Mouse (Mus musculus): Measurements from ENCODE around the gene Faim2. TPM values are rescaled to one million over a fixed set of nuclear protein-coding genes. Genes with fewer than 3 reads are reported as not detected.

Faim2 gene
- polyA plus RNA-seq, 1 experiment from 2014 or later, result 0.36 TPM

DNA sequence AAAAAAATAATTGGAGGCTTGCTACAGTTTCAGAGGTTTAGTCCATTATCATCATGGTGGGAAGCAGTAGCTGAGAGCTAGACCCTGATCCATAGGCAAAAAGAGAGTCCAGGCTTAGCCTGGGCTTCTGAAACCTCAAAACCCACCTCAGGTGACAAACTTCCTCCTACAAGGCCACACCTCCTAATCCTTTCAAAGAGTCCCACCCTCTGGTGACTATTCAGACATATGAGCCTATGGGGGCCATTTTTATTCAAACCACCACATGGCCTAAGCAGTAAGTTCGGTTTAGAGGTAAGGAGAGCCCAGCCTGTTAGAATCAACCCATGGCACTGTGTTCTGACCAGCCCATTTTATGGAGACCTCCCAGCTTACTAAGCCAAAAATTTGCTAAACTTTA, 52.2 kb downstream of the Faim2 start:
- no peak overlapping the region for H3K4me2 ChIP-seq (replicated peaks)
- H3K4me3 ChIP-seq, result no peak overlapping the region
- H3K9me3 ChIP-seq, result no peaks in the 10 kb centered on the region
- peaks cover 13% of the 10 kb centered on the region; the same call in 1 of the 2 replicates for H3K4me1 ChIP-seq
- H3K36me3 ChIP-seq, result 0 out of 2 replicates have a peak, but pooled peaks cover 1% of the 10 kb centered on the region
- H3K27me3 ChIP-seq, result no peaks in the 10 kb centered on the region
- 88% methylated on average over 1 of the region's 1 CpGs for WGBS
- no peak overlapping the region for H3K9ac ChIP-seq
- ATAC-seq (ENCODE audit: insufficient number of reproducible peaks, insufficient read depth, low FRiP score, low TSS enrichment), result no peak
- H3K27ac ChIP-seq, result no peak overlapping the region

DNA sequence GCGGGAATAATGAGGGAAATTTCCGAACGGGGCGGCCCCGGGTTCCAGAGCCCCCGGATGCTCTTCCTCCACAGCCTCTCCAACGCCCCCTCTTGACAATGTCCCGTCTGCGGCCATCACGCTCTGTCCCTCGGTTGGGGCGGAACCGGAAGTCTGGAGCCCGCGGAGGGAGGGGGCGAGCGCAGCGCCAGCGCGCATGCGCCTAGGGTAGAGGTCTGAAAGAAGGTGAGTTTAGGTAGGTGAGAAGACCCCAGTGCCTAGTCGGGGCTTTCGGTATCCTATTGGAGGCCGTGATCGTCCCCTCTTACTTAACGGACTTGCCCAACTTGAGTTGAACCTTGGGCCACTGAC, 53.4 kb downstream of the Faim2 start, which contains the start of gene Bcdin3d:
TSS of gene Bcdin3d (minus strand) at position 155 of the 351 bp plus-strand sequence.
- H3K36me3 ChIP-seq, result peaks cover 13% of the 10 kb centered on the region
- 2% methylated on average over 26 of the region's 26 CpGs for WGBS
- peak within 1 kb of the TSS; percentile 60 for H3K4me2 ChIP-seq (replicated peaks)
- ATAC-seq (ENCODE audit: insufficient number of reproducible peaks, insufficient read depth, low FRiP score, low TSS enrichment), result peak; percentile 78
- H3K4me3 ChIP-seq, result peak within 1 kb of the TSS; percentile 63
- H3K27ac ChIP-seq, result peak within 1 kb of the TSS; percentile 93
- peaks cover 14% of the 10 kb centered on the region; the same call in 1 of the 2 replicates for H3K4me1 ChIP-seq
- no peaks in the 10 kb centered on the region for H3K9me3 ChIP-seq
- no peaks in the 10 kb centered on the region for H3K27me3 ChIP-seq
- peak within 1 kb of the TSS; percentile 72 for H3K9ac ChIP-seq

DNA sequence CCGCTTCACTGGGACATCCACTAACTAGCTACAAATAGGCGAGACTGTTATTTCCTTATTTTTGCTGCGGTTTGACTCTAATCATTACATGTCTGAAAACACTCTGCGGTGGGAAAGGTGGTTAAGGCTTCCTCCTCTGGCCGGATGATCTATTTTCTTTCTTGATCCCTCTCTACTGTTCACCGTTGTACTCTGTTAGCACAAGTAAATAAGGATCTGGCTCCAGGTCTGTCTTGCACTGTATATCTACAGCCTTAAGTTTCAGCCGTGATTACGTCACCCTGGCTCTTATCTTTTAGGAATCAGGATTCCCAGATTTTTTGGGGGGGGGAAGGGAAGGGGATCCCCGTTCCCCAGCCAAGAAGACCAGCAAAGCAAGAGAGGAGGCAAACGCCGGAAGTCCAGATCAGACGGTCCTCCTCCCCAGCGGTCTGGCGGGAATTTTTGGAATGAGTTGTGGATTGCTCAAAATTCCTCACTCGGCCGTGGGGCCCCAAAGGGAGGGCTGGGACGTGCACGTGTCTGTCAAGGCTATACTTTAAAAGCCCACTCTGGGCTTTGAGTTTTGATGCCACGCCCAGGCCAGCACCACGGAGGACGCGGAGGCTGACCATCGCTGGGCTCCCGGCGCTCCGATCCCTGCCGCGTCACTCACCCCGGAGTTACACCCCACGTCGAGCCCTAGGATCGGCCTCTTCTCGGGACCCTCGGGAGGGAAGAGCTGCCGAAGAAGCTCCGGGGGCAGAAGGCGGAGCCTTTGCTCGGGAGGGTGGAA, 54.0 kb downstream of the Faim2 start:
- H3K4me3 ChIP-seq, result peak overlapping the region; percentile 63
- H3K27ac ChIP-seq, result peak overlapping the region; percentile 93
- H3K36me3 ChIP-seq, result peaks cover 17% of the 10 kb centered on the region
- H3K9ac ChIP-seq, result peak overlapping the region; percentile 72
- peaks cover 14% of the 10 kb centered on the region; the same call in 1 of the 2 replicates for H3K4me1 ChIP-seq
- peak; percentile 57 for ATAC-seq (ENCODE audit: insufficient number of reproducible peaks, insufficient read depth, low FRiP score, low TSS enrichment)
- peak overlapping the region; percentile 60 for H3K4me2 ChIP-seq (replicated peaks)
- no peaks in the 10 kb centered on the region for H3K27me3 ChIP-seq
- no peaks in the 10 kb centered on the region for H3K9me3 ChIP-seq
- 6% methylated on average over 38 of the region's 38 CpGs for WGBS

DNA sequence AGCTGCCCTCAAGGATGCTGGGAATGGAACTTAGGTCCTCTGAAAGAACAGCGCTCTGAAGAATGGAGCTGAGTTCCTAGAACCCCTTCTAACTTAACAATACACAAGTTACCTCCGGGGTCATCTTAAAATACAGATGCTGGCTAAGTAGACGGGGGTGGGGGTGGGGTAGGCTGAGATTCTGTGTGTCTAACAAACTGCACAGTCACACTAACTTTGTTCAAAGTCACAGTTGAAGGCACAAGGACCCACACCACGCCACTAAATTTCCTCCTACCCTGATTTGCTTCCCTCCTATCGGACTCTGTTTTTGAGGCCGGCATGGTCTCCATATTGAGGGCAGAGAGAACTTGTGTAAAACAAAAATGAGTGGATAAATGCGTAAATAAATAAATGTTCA, 55.0 kb downstream of the Faim2 start:
- no peak overlapping the region for H3K4me3 ChIP-seq

DNA sequence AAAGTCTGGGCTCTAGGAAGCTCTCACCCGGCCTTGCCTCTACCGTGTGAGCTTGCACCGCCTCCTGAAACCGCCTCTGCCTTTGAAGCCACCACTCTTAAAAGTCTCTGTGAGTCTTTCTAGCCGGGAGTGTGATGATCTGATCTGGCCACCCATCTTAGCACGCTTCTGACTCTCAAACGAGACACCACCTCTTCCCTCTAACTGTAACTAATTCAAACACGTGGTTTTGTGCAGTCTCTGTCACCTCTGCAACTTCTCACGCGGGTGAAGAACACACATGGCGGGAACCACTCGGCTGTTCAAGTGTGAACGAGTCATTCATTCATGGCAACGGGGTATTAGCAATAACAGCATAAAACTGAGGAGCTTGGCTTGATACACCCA, 56.3 kb downstream of the Faim2 start:
- no peak for ATAC-seq (ENCODE audit: insufficient number of reproducible peaks, insufficient read depth, low FRiP score, low TSS enrichment)
- H3K4me3 ChIP-seq, result no peak overlapping the region
- H3K36me3 ChIP-seq, result peaks cover 18% of the 10 kb centered on the region
- no peaks in the 10 kb centered on the region for H3K9me3 ChIP-seq
- 82% methylated on average over 14 of the region's 14 CpGs for WGBS
- H3K9ac ChIP-seq, result no peak overlapping the region
- H3K27ac ChIP-seq, result no peak overlapping the region
- no peaks in the 10 kb centered on the region for H3K27me3 ChIP-seq
- H3K4me1 ChIP-seq, result peaks cover 14% of the 10 kb centered on the region; the same call in 1 of the 2 replicates
- H3K4me2 ChIP-seq (replicated peaks), result no peak overlapping the region

More for the DNA sequence above, 55.0 kb downstream of the Faim2 start:
- no peak overlapping the region for H3K4me2 ChIP-seq (replicated peaks)
- H3K27ac ChIP-seq, result no peak overlapping the region
- WGBS, result 89% methylated on average over 7 of the region's 7 CpGs
- ATAC-seq (ENCODE audit: insufficient number of reproducible peaks, insufficient read depth, low FRiP score, low TSS enrichment), result no peak
- no peaks in the 10 kb centered on the region for H3K9me3 ChIP-seq
- no peaks in the 10 kb centered on the region for H3K27me3 ChIP-seq
- peaks cover 18% of the 10 kb centered on the region for H3K36me3 ChIP-seq
- H3K9ac ChIP-seq, result no peak overlapping the region
- peaks cover 14% of the 10 kb centered on the region; the same call in 1 of the 2 replicates for H3K4me1 ChIP-seq

DNA sequence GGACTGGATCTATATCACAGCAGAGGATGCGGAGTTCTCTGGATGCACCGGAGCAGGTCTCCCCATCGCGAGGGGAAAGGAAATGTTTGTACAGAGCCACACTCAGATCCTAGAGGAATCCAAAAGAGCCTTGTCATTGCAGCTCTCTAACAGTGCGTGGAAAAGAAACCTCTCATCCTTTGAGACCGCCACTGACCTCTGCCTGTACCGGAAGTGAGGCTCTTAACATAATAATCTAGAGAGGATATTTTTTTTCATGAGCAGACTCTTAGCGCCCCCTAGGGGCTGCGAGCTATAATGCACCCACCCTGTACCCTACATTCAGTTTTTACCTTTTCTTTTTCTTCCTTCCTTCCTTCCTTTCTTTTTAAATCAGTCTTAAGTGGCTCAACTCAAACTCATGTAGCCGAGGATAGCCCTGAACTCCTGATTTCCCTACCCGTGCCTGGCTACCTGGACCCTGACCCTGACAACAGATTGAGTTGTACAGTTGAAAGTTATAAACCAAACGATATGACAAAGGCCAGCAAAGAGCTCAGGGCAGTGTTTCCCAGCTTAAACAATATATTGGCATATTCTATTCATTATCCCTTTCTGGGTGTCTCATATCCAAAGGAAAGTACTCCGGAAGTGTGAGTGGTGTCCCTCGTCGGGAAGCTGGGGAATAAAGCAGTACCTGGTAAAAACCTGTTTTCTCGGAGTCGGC, 56.8 kb downstream of the Faim2 start:
- Histone ChIP-seq H3K9me3 (no peaks in the 10 kb centered on the region), H3K9ac (no peak overlapping the region), H3K4me3 (no peak overlapping the region), H3K4me1 (peaks cover 14% of the 10 kb centered on the region; the same call in 1 of the 2 replicates), H3K4me2 (replicated peaks) (no peak overlapping the region), H3K36me3 (peaks cover 18% of the 10 kb centered on the region), H3K27ac (no peak overlapping the region), H3K27me3 (no peaks in the 10 kb centered on the region)
- no peak for ATAC-seq (ENCODE audit: insufficient number of reproducible peaks, insufficient read depth, low FRiP score, low TSS enrichment)
- 59% methylated on average over 17 of the region's 17 CpGs for WGBS

DNA sequence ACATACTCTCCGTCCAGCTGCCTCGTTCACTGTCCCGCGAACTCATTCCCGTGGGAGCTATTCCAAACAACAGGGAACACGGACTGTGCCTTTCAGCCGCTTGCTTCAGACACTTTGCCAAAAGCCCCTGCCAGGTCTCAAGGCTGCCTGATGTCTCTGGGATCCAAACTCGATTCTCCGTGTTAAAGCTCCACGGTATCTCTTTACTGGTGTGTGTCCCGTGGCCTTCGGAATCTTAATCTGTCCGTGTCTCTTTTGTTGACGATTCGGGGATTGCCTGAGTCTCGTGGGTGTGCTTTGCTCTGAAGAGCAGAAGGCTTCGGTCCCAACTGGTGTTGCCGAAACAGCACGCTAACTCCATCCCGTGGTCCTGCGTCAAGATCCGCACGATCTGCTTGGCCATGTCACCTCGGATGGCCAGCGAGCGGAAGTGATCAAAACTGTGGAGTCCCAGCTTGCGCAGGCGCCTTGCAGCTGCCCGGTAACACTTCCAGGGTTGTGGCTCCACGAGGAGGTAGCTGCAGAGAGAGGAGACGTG, 57.7 kb downstream of the Faim2 start:
- Histone ChIP-seq H3K27me3 (no peaks in the 10 kb centered on the region), H3K27ac (no peak overlapping the region), H3K4me1 (peaks cover 14% of the 10 kb centered on the region; the same call in 1 of the 2 replicates), H3K4me3 (no peak overlapping the region), H3K9ac (no peak overlapping the region), H3K4me2 (replicated peaks) (no peak overlapping the region), H3K36me3 (peaks cover 18% of the 10 kb centered on the region), H3K9me3 (no peaks in the 10 kb centered on the region)
- no peak for ATAC-seq (ENCODE audit: insufficient number of reproducible peaks, insufficient read depth, low FRiP score, low TSS enrichment)
- WGBS, result 87% methylated on average over 31 of the region's 31 CpGs

DNA sequence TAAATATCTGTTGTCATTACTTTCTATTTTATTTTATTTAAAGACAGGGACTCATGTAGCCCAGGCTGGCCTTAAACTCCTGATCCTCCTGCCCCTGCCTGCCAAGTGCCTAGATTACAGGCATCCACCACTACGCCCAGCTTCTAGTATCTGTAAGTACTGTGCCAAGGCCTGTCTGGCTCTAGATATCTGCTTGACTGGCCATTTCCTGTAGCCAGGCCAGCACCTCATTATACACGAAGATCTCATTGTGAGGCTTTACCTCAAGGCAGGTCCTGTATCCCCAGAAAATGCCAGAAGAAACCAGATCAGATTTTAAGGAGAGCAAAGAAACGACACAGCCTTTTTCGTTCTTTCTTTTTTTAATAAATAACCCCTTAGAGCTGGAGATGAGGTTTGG, 58.2 kb downstream of the Faim2 start:
- Histone ChIP-seq H3K4me1 (peaks cover 14% of the 10 kb centered on the region; the same call in 1 of the 2 replicates), H3K27ac (no peak overlapping the region), H3K9ac (no peak overlapping the region), H3K4me3 (no peak overlapping the region), H3K36me3 (peaks cover 18% of the 10 kb centered on the region), H3K4me2 (replicated peaks) (no peak overlapping the region), H3K27me3 (no peaks in the 10 kb centered on the region), H3K9me3 (no peaks in the 10 kb centered on the region)
- ATAC-seq (ENCODE audit: insufficient number of reproducible peaks, insufficient read depth, low FRiP score, low TSS enrichment), result no peak
- WGBS, result 89% methylated on average over 4 of the region's 4 CpGs

DNA sequence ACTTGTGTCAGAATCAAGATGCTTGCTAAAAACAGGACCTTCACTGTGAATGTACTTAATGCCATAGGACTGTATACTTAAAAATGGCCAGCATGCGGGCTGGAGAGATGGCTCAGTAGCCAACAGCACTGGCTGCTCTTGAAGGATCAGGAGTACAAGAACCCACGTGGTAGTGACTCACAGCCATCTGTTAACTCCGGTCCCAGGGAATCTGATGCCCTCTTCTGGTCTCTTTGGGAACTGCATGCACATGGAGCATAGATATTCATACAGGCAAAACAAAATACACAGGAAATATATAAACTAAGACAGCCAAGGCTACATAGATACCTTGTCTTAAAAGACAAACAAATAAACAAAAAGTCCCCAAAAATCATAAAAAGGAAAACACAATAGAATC, 58.9 kb downstream of the Faim2 start:
- no peak overlapping the region for H3K27ac ChIP-seq
- H3K4me3 ChIP-seq, result no peak overlapping the region
- peaks cover 18% of the 10 kb centered on the region for H3K36me3 ChIP-seq
- H3K9ac ChIP-seq, result no peak overlapping the region
- no peak overlapping the region for H3K4me2 ChIP-seq (replicated peaks)
- H3K4me1 ChIP-seq, result peaks cover 14% of the 10 kb centered on the region; the same call in 1 of the 2 replicates
- H3K27me3 ChIP-seq, result no peaks in the 10 kb centered on the region
- H3K9me3 ChIP-seq, result no peaks in the 10 kb centered on the region
- ATAC-seq (ENCODE audit: insufficient number of reproducible peaks, insufficient read depth, low FRiP score, low TSS enrichment), result no peak
- 42% methylated on average over 3 of the region's 3 CpGs for WGBS

DNA sequence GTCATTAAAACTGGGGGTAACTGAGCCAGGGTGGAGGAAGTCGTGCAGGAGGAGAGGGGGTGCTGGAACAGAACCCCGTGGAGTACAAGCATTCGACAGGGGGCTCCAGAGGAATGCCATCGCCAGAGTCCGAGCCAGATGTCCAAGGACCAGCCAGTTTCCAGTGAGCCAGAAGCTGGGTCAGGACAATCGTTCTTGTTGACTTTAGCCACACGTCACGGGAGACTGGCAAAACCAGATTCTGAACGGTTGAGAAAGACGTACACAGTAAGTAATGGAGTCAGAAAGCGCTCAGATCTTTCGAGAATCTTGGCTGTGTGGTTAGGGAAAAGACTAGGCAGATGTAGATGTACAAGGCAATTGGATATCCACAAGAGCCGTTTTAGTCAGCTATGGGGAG, 64.8 kb downstream of the Faim2 start:
- ATAC-seq (ENCODE audit: insufficient number of reproducible peaks, insufficient read depth, low FRiP score, low TSS enrichment), result no peak
- 64% methylated on average over 13 of the region's 13 CpGs for WGBS
- Histone ChIP-seq H3K36me3 (no peaks in the 10 kb centered on the region), H3K4me2 (replicated peaks) (no peak overlapping the region), H3K27ac (no peak overlapping the region), H3K4me3 (no peak overlapping the region), H3K9me3 (no peaks in the 10 kb centered on the region), H3K9ac (no peak overlapping the region), H3K4me1 (peaks cover 6% of the 10 kb centered on the region; the same call in 1 of the 2 replicates), H3K27me3 (no peaks in the 10 kb centered on the region)

DNA sequence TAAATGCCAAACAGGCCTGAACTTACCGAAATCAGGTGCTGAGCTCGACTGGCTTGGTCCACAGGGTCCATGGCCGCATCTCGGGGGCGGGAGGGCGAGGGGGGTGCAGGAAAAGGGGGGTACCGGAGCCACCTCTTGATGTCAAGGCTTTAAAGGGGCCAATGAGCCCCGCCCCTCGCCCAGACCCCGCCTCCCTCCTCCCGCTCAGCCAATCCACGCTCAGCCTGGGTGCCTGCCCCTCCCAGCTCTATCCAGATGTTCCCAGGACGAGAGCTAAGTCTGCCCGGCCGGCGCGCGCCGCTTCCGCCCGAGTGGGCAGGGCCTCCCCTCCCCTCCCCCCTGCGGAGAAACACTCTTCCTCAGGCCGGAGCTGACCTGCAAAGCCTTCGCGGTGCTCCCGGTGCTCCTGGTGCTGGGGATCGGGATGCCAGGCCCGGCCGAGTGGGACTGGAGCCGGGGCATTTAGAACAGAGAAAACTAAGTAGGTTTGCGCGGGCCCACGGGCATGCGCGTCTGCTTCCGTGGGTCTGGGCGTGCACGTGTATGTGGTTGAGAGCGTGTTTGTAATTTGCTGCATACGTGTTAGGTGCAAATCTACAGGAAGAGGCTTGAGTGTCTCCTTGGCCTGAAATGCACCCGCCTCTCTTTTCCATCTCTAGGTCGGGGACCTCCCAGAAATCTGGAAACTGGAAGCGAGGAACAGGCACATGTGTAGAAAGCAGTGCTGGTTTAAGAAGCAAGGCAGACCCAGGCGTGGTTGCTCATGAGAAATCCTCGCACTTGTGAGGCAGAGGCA, 70.2 kb downstream of the Faim2 start, which contains the start of gene Nckap5l:
TSS of gene Nckap5l (minus strand) at position 143 of the 796 bp plus-strand sequence.
- peak within 1 kb of the TSS; percentile 78 for H3K9ac ChIP-seq
- H3K4me2 ChIP-seq (replicated peaks), result peak within 1 kb of the TSS; percentile 65
- H3K27ac ChIP-seq, result peak within 1 kb of the TSS; percentile 88
- peaks cover 27% of the 10 kb centered on the region for H3K4me1 ChIP-seq
- H3K36me3 ChIP-seq, result peaks cover 9% of the 10 kb centered on the region; the same call in 1 of the 2 replicates
- under 1% methylated on average over 44 of the region's 45 CpGs for WGBS
- peak; percentile 90 for ATAC-seq (ENCODE audit: insufficient number of reproducible peaks, insufficient read depth, low FRiP score, low TSS enrichment)
- no peaks in the 10 kb centered on the region for H3K9me3 ChIP-seq
- no peaks in the 10 kb centered on the region for H3K27me3 ChIP-seq
- H3K4me3 ChIP-seq, result peak within 1 kb of the TSS; percentile 86

Data from embryonic facial prominence, embryonic 12.5 days (tissue).